Mouse (Mus musculus) embryonic facial prominence, embryonic 12.5 days (tissue): ENCODE data around the gene Rpa1. TPM values are rescaled to one million over a fixed set of nuclear protein-coding genes. Genes with fewer than 3 reads are reported as not detected.

Experiments used
- ATAC-seq: fragments of 200-750 bp; cut with Nextera tagmentation; 2 replicates; pipeline ENCODE4 v1.8.0; 2017; ENCODE audit not compliant: insufficient number of reproducible peaks, insufficient read depth, low FRiP score, low TSS enrichment
- H3K27ac ChIP-seq: fragments of 300-500 bp; sonication (generic); 2 replicates; pipeline ENCODE4 v1.5.1; 2016; ENCODE audit warnings: mild to moderate bottlenecking
- H3K27me3 ChIP-seq: fragments of 300-500 bp; sonication (generic); 2 replicates; pipeline ENCODE4 v1.6.1; 2016; ENCODE audit warnings: mild to moderate bottlenecking, moderate library complexity
- H3K36me3 ChIP-seq: fragments of 300-500 bp; sonication (generic); 2 replicates; pipeline ENCODE4 v1.6.1; 2016; ENCODE audit warnings: mild to moderate bottlenecking
- H3K4me1 ChIP-seq: fragments of 300-500 bp; sonication (generic); 2 replicates; pipeline ENCODE4 v1.6.1; 2016
- H3K4me2 ChIP-seq: fragments of 300-500 bp; sonication (generic); replicated peaks from 2 replicates; pipeline ENCODE4 v1.6.1; 2016; ENCODE audit warnings: mild to moderate bottlenecking, moderate library complexity
- H3K4me3 ChIP-seq: fragments of 300-500 bp; sonication (generic); 2 replicates; pipeline ENCODE4 v1.5.1; 2016; ENCODE audit warnings: mild to moderate bottlenecking
- H3K9ac ChIP-seq: fragments of 300-500 bp; sonication (generic); 2 replicates; pipeline ENCODE4 v1.6.1; 2016; ENCODE audit warnings: mild to moderate bottlenecking, moderate library complexity
- H3K9me3 ChIP-seq: fragments of 300-500 bp; sonication (generic); 2 replicates; pipeline ENCODE4 v1.6.1; 2016; ENCODE audit warnings: mild to moderate bottlenecking, moderate library complexity
- WGBS: fragments of 180-500 bp; shearing (Covaris S2); methylation state at CpG from one replicate; pipeline ENCODE4 v1.1.7; 2016; 5-methylcytosine and 5-hydroxymethylcytosine counted together
- polyA plus RNA-seq: library from polyadenylated mRNA; unstranded; fragments of >200 nt; fragmentation: Nextera tagmentation; extraction: Ambion mirVana; gene quantifications from 2 replicates; pipeline ENCODE4 v1.2.1, GENCODE M21; 2016

Rpa1 gene
- polyA plus RNA-seq, 1 experiment from 2014 or later, result 138 TPM

- Histone ChIP-seq H3K4me3 (no peak overlapping the region), H3K9me3 (no peaks in the 10 kb centered on the region)
Observed at GRCm38 (mm10) chr11:75318351-75319221, 29.5 kb downstream of the Rpa1 start.

GRCm38 (mm10) chr11:75313834-75314233 is 34.3 kb downstream of the Rpa1 start:
- WGBS, result 92% methylated on average over 8 of the region's 8 CpGs

More at GRCm38 (mm10) chr11:75318351-75319221, 29.5 kb downstream of the Rpa1 start:
- no peak overlapping the region for H3K27ac ChIP-seq
- peaks cover 9% of the 10 kb centered on the region; the same call in 1 of the 2 replicates for H3K4me1 ChIP-seq
- H3K9ac ChIP-seq, result no peak overlapping the region
- no peak overlapping the region for H3K4me2 ChIP-seq
- H3K27me3 ChIP-seq, result no peaks in the 10 kb centered on the region
- WGBS, result 82% methylated on average over 14 of the region's 14 CpGs
- no peak for ATAC-seq
- peaks cover 31% of the 10 kb centered on the region for H3K36me3 ChIP-seq

GRCm38 (mm10) chr11:75311751-75312150 is 36.4 kb downstream of the Rpa1 start:
- WGBS, result 84% methylated on average over 6 of the region's 6 CpGs
- H3K36me3 ChIP-seq, result peaks cover 83% of the 10 kb centered on the region
- H3K4me2 ChIP-seq, result no peak overlapping the region
- H3K4me1 ChIP-seq, result no peaks in the 10 kb centered on the region
- no peaks in the 10 kb centered on the region for H3K9me3 ChIP-seq
- no peak for ATAC-seq
- no peak overlapping the region for H3K9ac ChIP-seq
- H3K27ac ChIP-seq, result no peak overlapping the region
- H3K4me3 ChIP-seq, result no peak overlapping the region
- no peaks in the 10 kb centered on the region for H3K27me3 ChIP-seq

More at GRCm38 (mm10) chr11:75313834-75314233, 34.3 kb downstream of the Rpa1 start:
- H3K4me2 ChIP-seq, result no peak overlapping the region
- ATAC-seq, result no peak
- H3K27me3 ChIP-seq, result no peaks in the 10 kb centered on the region
- no peak overlapping the region for H3K4me3 ChIP-seq
- no peak overlapping the region for H3K27ac ChIP-seq
- no peak overlapping the region for H3K9ac ChIP-seq
- peaks cover 75% of the 10 kb centered on the region for H3K36me3 ChIP-seq
- H3K4me1 ChIP-seq, result no peaks in the 10 kb centered on the region
- H3K9me3 ChIP-seq, result no peaks in the 10 kb centered on the region

- H3K9ac ChIP-seq, result no peak overlapping the region
- 88% methylated on average over 8 of the region's 8 CpGs for WGBS
Observed at GRCm38 (mm10) chr11:75310813-75311212, 37.3 kb downstream of the Rpa1 start.

GRCm38 (mm10) chr11:75308650-75309049 is 39.5 kb downstream of the Rpa1 start:
- Histone ChIP-seq H3K4me1 (no peaks in the 10 kb centered on the region), H3K36me3 (peaks cover 80% of the 10 kb centered on the region), H3K4me2 (no peak overlapping the region), H3K9me3 (no peaks in the 10 kb centered on the region), H3K27me3 (no peaks in the 10 kb centered on the region), H3K27ac (no peak overlapping the region), H3K9ac (no peak overlapping the region), H3K4me3 (no peak overlapping the region)
- WGBS, result 84% methylated on average over 4 of the region's 4 CpGs
- no peak for ATAC-seq

More at GRCm38 (mm10) chr11:75310813-75311212, 37.3 kb downstream of the Rpa1 start:
- Histone ChIP-seq H3K27ac (no peak overlapping the region), H3K9me3 (no peaks in the 10 kb centered on the region), H3K4me1 (no peaks in the 10 kb centered on the region), H3K4me3 (no peak overlapping the region), H3K4me2 (no peak overlapping the region), H3K27me3 (no peaks in the 10 kb centered on the region), H3K36me3 (peaks cover 85% of the 10 kb centered on the region)
- ATAC-seq, result no peak

GRCm38 (mm10) chr11:75304797-75305196 is 43.3 kb downstream of the Rpa1 start:
- Histone ChIP-seq H3K27me3 (no peaks in the 10 kb centered on the region), H3K27ac (no peak overlapping the region), H3K9me3 (no peaks in the 10 kb centered on the region), H3K9ac (no peak overlapping the region), H3K4me3 (no peak overlapping the region), H3K4me1 (no peaks in the 10 kb centered on the region), H3K36me3 (peaks cover 76% of the 10 kb centered on the region), H3K4me2 (no peak overlapping the region)
- no peak for ATAC-seq
- 88% methylated on average over 9 of the region's 9 CpGs for WGBS

GRCm38 (mm10) chr11:75300954-75301353 is 47.2 kb downstream of the Rpa1 start:
- peaks cover 52% of the 10 kb centered on the region for H3K36me3 ChIP-seq
- WGBS, result 85% methylated on average over 9 of the region's 9 CpGs
- H3K27ac ChIP-seq, result no peak overlapping the region
- ATAC-seq, result no peak
- no peak overlapping the region for H3K4me2 ChIP-seq
- no peak overlapping the region for H3K9ac ChIP-seq
- H3K4me3 ChIP-seq, result no peak overlapping the region
- 0 out of 2 replicates have a peak, but pooled peaks cover 5% of the 10 kb centered on the region for H3K4me1 ChIP-seq
- H3K27me3 ChIP-seq, result no peaks in the 10 kb centered on the region
- H3K9me3 ChIP-seq, result no peaks in the 10 kb centered on the region

- H3K9ac ChIP-seq, result no peak overlapping the region
Observed at GRCm38 (mm10) chr11:75299786-75300185, 48.3 kb downstream of the Rpa1 start.

GRCm38 (mm10) chr11:75298491-75298890 is 49.6 kb downstream of the Rpa1 start:
- no peak overlapping the region for H3K4me3 ChIP-seq
- no peak overlapping the region for H3K9ac ChIP-seq
- WGBS, result 52% methylated on average over 11 of the region's 11 CpGs
- peaks cover 39% of the 10 kb centered on the region for H3K36me3 ChIP-seq
- H3K4me2 ChIP-seq, result no peak overlapping the region
- H3K9me3 ChIP-seq, result no peaks in the 10 kb centered on the region
- ATAC-seq, result no peak
- peaks cover 6% of the 10 kb centered on the region; the same call in 1 of the 2 replicates for H3K27me3 ChIP-seq
- H3K4me1 ChIP-seq, result 0 out of 2 replicates have a peak, but pooled peaks cover 5% of the 10 kb centered on the region
- H3K27ac ChIP-seq, result no peak overlapping the region

More at GRCm38 (mm10) chr11:75299786-75300185, 48.3 kb downstream of the Rpa1 start:
- H3K4me3 ChIP-seq, result no peak overlapping the region
- H3K4me1 ChIP-seq, result 0 out of 2 replicates have a peak, but pooled peaks cover 5% of the 10 kb centered on the region
- no peaks in the 10 kb centered on the region; the same call in 1 of the 2 replicates for H3K27me3 ChIP-seq
- ATAC-seq, result no peak
- H3K9me3 ChIP-seq, result no peaks in the 10 kb centered on the region
- H3K4me2 ChIP-seq, result no peak overlapping the region
- WGBS, result 85% methylated on average over 10 of the region's 10 CpGs
- H3K27ac ChIP-seq, result no peak overlapping the region
- peaks cover 41% of the 10 kb centered on the region for H3K36me3 ChIP-seq

GRCm38 (mm10) chr11:75297631-75298030 is 50.5 kb downstream of the Rpa1 start:
- Histone ChIP-seq H3K27me3 (peaks cover 14% of the 10 kb centered on the region), H3K4me1 (0 out of 2 replicates have a peak, but pooled peaks cover 5% of the 10 kb centered on the region), H3K36me3 (peaks cover 33% of the 10 kb centered on the region), H3K4me3 (no peak overlapping the region), H3K4me2 (no peak overlapping the region), H3K9ac (no peak overlapping the region), H3K9me3 (no peaks in the 10 kb centered on the region), H3K27ac (no peak overlapping the region)
- ATAC-seq, result no peak
- WGBS, result 68% methylated on average over 9 of the region's 9 CpGs

- H3K9me3 ChIP-seq, result no peaks in the 10 kb centered on the region
- H3K36me3 ChIP-seq, result peaks cover 23% of the 10 kb centered on the region
- WGBS, result 81% methylated on average over 9 of the region's 9 CpGs
- H3K9ac ChIP-seq, result no peak overlapping the region
- H3K27me3 ChIP-seq, result peaks cover 25% of the 10 kb centered on the region
- H3K27ac ChIP-seq, result no peak overlapping the region
- 0 out of 2 replicates have a peak, but pooled peaks cover 9% of the 10 kb centered on the region for H3K4me1 ChIP-seq
- H3K4me3 ChIP-seq, result no peak overlapping the region
- ATAC-seq, result no peak
- no peak overlapping the region for H3K4me2 ChIP-seq
Observed at GRCm38 (mm10) chr11:75296406-75297005, 51.6 kb downstream of the Rpa1 start.
